Mouse (Mus musculus) spleen, postnatal 4 days (tissue): ENCODE measurements at regions not wholly inside any gene's neighbourhood (a gene's known extent, or its start where the extent isn't known, plus 50 kb on each side); places are given as distances from the start of the nearest gene placed in this dataset.

Experiments
- DNase-seq, 2 experiments: peaks; one replicate each; pipeline ENCODE4 v3.0.0; 2022; ENCODE audit warnings: low spot score in 2 of 2

DNA sequence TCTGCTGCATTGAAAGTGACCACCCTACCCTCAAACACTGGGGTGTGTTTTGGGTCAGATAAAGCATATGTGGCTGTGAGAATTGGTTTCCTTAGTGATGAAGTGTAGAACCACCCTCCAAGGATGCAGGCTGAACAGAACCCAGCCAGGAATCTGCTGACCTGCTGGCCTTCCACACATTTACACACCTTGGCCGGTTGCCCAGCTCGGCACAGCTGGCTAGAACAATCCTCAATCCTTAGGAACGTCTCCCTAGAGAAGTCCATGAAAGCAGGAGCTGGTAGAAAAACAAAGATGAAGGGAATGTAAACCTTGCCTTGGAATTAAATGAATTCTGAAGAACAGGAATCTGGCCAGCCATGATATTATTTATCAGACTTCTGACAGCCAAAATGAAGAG lies 737.3 kb downstream of the Slc4a3 start:
- no peak for DNase-seq

DNA sequence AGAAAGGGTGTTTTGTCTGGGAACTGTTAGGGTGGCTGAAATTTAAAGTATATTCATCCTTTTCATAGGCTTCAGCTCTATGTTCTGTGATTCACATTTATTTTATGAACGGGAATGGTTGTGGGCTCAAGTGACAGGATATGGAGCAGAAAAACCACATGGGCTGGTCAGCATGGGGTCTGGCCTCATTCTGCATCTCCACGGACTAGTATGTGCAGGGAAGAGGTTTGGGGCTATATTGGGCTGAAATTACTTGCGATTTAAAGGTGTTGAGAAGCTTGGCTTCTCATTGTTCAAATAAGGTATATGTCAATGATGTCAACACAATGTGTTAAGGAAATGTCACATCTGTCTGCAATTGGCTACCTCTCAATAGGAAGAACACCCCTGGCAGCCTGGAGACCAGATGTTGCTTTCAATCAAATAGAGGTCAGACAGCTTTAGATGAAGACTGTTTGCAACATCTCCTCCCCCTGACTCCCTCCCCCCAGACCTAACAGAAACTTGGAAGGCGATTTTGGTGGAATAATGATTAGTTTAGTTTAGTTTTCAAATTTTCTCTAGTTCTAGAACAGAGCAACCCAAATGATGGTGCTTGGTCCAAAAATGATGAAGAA lies 777.0 kb downstream of the Slc4a3 start:
- DNase-seq: no peak

- no peak for DNase-seq
Observed at GRCm38 (mm10) chr1:76323592-76323991, 777.5 kb downstream of the Slc4a3 start.

DNA sequence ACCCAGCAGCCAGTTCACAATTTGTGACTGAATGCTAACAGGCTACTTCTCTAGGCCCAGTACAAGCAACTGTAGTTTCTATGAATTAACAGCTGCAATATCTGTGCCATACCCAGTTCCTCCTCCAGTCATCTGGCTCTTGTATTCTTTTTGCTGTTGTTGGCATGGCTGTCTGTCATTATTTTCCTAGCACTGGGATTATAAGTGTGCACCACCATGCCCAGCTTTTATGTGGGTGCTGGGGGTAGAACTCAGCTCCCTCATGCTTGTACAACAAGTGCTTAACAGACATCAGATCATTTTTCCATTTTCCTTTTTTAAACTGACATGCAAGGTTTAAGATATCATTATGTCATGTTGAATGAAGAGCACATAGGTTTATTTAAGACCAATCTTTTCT lies 789.9 kb downstream of the Slc4a3 start:
- no peak for DNase-seq

DNA sequence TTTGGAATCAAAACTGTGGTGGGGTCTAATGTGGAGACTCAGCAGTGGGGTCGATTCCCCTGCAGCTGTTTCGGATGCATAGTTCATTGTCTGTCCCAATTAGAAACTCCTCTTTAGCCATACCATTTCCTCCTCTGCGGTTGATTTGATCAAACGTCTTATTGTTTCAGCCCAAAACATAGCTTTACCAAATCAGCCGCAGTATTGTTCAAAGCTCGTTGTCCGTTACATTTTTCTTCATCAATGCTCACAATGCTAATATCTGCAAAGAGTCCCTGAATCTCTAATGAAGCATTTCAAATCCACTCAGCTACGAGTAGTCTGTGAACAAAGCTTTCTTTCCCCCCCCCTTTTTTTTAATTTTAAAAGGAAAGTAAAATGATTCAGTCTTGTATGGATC lies 816.0 kb downstream of the Slc4a3 start:
- DNase-seq: no peak

DNA sequence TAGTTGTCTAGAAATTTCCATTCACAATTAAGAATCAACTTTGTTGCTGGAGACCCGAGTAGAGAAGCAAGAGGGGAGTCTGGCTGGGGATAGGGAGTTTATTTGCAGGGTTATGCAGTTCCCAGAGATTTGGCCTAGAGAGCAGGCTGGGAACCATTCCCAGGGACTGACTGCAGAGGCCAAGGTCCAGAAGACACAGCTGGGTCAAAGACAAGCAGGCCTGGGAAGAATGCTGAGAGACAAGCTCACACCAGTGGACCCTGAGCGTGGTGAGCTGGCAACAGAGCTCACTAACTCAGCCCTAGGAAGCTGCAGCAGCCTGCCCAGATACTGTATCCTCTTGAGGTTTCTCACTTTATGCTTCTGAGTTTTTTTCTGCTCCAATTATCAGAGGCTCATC lies 827.9 kb downstream of the Slc4a3 start:
- DNase-seq: no peak

GRCm38 (mm10) chr1:76378154-76378553 lies 832.1 kb downstream of the Slc4a3 start:
- no peak for DNase-seq

DNA sequence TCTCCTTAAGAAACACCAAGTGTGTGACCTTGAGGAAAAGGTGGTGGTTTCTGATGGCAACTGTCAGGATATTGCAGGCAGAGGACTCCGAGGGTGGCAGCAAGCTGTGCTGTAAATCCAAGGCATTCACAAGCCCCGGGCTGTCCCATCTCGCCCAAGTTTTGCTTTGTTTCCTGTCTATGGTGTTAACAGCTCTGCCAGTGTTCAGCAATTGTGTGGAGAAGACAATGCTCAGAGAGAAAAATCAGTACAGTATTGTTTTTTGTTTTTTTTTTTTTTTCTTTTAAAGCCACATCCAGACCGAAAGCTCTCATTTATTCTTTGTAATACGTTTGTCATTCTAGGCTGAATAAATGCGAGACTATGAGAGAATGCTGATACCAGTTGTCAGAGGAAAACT lies 846.5 kb downstream of the Slc4a3 start:
- no peak for DNase-seq

DNA sequence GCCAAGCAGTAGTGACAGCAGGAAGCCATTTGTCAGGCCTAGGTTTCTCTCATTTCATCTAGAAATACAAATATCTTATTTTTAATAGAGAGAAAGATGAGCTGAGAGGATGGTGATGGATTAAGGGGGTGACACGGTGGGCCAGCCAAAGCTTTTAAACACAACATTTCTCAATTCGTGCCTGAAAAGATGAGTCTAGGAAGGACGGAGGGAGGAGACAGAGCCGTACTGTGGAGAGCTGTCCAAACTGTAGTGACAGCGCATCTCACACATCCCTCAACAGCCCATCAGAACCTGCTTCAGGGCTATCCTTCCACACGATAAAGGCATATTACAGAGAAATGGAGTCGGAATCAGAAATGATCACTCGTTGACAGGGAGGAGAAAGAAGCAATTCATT lies 848.0 kb downstream of the Slc4a3 start:
- no peak for DNase-seq

- DNase-seq: no peak
Observed at GRCm38 (mm10) chr1:76402854-76403253, 856.8 kb downstream of the Slc4a3 start.

GRCm38 (mm10) chr1:76404003-76404402 lies 857.9 kb downstream of the Slc4a3 start:
- no peak for DNase-seq

DNA sequence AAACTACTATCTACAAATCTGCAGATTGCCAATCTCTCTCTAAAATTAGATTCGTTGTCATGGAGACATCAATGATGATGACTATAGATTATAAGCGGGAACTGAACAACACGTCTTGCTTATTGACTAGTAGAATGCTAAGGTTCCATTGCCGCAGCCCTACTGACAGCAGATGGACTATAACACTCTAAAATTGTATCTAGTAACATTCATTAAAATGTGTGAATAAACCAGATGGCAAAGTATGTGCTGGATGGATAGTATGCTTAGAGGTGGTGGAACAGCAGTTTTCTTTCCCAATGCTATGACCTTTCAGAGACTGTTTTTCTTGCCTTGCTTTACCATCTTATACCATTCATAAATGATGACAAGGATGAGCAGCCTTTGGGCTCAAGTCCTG lies 864.7 kb downstream of the Slc4a3 start:
- no peak for DNase-seq

DNA sequence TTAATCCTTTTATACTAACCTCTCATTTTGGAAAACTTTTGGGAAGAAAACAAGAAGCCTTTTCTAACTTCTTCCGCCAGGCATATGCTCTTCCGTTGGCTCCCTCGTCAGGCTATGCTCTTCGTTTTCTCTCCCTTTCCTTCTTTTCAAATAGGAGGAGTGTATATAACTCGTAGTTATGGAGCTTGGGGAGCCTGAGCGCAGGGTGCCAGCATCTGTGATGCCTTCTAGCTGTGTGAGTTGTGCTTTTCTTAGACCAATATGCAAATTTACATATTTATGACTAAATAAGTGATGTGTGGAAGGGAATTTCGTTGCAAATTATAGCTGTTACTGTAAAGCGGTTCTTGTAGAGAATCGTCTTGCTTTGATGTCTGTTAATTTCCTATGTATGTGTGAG lies 874.5 kb downstream of the Slc4a3 start:
- DNase-seq: no peak

- DNase-seq: no peak
Observed at GRCm38 (mm10) chr1:76427439-76427838, 881.4 kb downstream of the Slc4a3 start.

- DNase-seq: no peak
Observed at GRCm38 (mm10) chr1:76430041-76430610, 884.1 kb downstream of the Slc4a3 start.

DNA sequence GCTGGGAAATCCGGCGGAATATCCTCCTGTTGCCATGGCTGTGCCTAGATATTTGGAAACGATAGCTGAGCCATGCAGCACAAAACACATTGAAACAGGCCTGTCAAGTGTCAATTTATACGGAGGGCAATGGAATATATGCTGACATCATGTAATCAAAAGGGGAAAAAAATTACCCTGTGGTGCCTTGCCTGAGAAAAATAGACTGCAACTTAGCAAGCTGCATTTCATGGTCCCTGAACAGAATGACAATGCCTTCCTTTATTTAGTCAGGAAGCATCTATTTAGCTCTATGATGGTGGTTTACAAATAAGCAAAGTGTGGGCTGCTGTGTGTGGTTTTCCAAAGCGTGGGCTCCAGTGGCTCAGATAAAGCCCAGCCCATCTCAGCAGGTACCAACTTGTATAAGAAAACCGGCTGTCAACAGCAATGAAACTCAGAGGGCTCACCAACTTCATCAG lies 887.4 kb downstream of the Slc4a3 start:
- no peak for DNase-seq

DNA sequence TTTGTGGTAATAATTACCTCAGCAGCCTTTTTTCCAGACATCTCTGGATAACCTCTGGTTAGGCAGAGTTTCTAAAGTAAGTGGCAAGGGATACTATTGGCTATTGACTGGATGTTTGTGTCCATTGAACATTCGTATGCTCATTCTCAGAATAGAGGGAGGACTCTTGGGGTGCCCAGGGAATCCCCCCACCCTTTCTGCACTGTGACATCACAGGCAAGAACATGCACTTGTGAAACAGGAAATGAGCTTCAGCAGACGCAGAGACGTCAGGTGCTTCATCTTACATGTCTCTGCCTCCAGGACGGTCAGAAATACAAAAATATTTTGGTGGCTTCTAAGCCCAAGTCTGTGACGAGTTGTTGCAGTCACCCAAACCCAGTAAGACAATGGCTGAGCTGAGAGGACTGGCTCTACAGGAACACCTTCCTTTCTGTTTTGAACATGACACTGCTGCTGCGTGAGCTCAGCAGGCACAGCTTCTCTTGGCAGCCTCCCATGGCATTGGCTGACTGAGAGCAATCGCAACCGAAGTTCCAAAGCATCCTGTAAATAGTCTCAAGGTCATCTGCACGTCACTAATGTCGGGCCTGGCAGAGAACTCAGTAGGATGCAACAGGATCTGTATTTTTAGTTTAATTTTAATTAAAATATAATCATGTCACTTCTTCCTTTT lies 904.6 kb downstream of the Slc4a3 start:
- DNase-seq: no peak

- DNase-seq: no peak
Observed at GRCm38 (mm10) chr1:76453160-76453710, 907.2 kb downstream of the Slc4a3 start.

- DNase-seq: no peak
Observed at GRCm38 (mm10) chr1:76466562-76466961, 920.5 kb downstream of the Slc4a3 start.

DNA sequence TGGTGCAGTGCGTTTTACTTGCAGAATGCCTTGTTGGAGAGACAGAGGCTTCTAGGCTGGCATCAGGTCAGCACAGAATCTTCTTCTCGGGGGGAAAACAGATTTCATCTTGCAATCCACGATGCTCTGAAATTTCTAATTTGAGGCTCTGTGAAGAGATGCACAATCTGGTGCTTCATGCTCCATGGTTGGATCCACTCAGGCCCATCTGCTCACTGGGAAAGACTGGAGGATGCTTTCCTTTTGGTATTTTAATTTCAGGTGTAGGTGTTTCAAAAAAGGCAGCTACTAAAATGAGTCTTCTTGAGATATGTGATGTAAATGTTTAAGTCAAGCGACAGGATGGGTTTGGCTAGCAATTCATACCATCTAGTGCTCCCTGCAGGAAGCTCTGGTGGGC lies 938.1 kb downstream of the Slc4a3 start:
- DNase-seq: no peak

GRCm38 (mm10) chr1:76487481-76487880 lies 941.4 kb downstream of the Slc4a3 start:
- no peak for DNase-seq

DNA sequence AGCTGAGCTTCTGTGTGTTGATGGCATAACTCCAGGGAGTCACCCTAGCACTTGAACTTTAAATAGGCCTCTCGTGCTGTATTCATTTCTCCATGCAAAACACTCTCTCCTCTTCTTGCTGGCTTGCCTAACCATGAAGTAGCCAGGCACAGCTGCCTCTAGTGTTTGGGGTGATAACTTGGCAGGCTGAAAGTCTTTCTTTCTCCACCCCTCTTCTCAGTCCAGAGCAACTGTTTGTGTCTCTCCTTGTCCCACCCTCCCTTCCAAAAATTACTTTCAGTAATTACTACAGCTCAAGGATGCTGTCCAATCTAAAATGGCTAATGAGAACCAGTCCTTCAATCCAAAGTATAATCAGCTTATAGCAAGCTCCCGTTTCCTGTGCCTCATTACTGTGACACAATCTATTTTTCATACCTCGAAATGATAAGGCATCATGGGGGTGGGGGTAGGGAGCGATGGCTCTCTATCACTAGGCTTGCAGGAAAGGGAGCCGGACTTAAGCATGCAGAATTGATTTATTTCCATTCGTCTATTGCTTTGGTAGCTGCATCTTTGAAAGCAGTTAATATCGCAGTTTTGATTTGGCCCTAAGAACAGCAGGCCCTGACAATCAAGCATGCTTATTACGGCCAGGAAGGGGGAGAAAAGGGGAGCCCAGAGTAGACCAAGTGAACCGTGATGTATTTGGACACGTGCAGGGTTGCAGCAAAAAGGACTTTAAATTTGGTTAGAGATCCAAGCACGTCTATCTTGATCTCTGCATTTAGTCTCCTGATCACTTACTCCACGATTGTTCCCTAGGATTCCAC lies 943.8 kb downstream of the Slc4a3 start:
- no peak for DNase-seq
